Mouse (Mus musculus): ENCODE measurements at regions not wholly inside any gene's neighbourhood (a gene's known extent, or its start where the extent isn't known, plus 50 kb on each side); places are given as distances from the start of the nearest gene placed in this dataset.

DNA sequence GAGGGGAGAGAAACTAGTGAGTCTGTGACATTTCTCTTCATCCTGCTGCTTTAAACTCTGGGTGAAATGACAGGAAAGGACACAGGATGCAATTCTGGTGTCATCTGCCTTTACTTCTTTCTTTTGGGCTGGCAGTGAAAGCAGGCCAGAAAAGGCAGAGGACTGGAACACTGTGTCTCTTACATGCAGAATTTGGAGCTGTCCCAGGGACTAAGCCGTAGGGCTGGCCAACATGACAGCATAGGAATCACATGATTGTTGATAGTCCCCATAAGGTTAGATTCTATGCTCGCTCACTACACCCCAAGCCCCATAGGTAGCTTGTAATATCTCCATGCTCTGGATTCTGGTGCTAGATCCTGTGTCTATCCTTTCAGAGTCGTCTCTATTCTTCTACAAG is 274.5 kb upstream of the Klf4 start:
- TF ChIP-seq CHD2 (IDR thresholded peaks at IDR 0.05; ENCODE audit: low read depth, low read length) (no peak), ZC3H11A (IDR thresholded peaks at IDR 0.05; ENCODE audit: borderline replicate concordance, low read depth, low read length) (no peak), HCFC1 (IDR thresholded peaks at IDR 0.05; ENCODE audit: borderline replicate concordance, insufficient read depth, low read length) (no peak), MAFK (IDR thresholded peaks at IDR 0.05; ENCODE audit: insufficient read depth, low read depth, low read length) (no peak), ZNF384 (IDR thresholded peaks at IDR 0.05; ENCODE audit: low read depth, low read length) (no peak)
